Mouse (Mus musculus) limb, embryonic 15.5 days (tissue): Measurements from ENCODE around the gene Tex19.2. TPM values are rescaled to one million over a fixed set of nuclear protein-coding genes. Genes with fewer than 3 reads are reported as not detected.

Source experiments
- ATAC-seq: fragments of 200-750 bp; cut with Nextera tagmentation; 2 replicates; pipeline ENCODE4 v1.8.0; 2017; ENCODE audit warnings: low read depth, moderate TSS enrichment; ENCODE audit not compliant: insufficient number of reproducible peaks, low FRiP score, low TSS enrichment
- H3K27ac ChIP-seq: fragments of 300-500 bp; sonication (generic); 2 replicates; pipeline ENCODE4 v1.5.1; 2015; ENCODE audit warnings: moderate library complexity, mild to moderate bottlenecking, inconsistent platforms
- H3K27me3 ChIP-seq: fragments of 300-500 bp; sonication (generic); 2 replicates; pipeline ENCODE4 v1.6.1; 2015; ENCODE audit warnings: inconsistent platforms
- H3K36me3 ChIP-seq: fragments of 300-500 bp; sonication (generic); 2 replicates; pipeline ENCODE4 v1.6.1; 2015; ENCODE audit warnings: inconsistent platforms
- H3K4me1 ChIP-seq: fragments of 300-500 bp; sonication (generic); 2 replicates; pipeline ENCODE4 v1.6.1; 2015; ENCODE audit warnings: inconsistent platforms
- H3K4me2 ChIP-seq: fragments of 300-500 bp; sonication (generic); 2 replicates; pipeline ENCODE4 v1.6.1; 2015; ENCODE audit warnings: mild to moderate bottlenecking, inconsistent platforms
- H3K4me3 ChIP-seq: fragments of 300-500 bp; sonication (generic); 2 replicates; pipeline ENCODE4 v1.5.1; 2015; ENCODE audit warnings: mild to moderate bottlenecking, inconsistent platforms
- H3K9ac ChIP-seq: fragments of 300-500 bp; sonication (generic); 2 replicates; pipeline ENCODE4 v1.6.1; 2015; ENCODE audit warnings: inconsistent platforms
- H3K9me3 ChIP-seq: fragments of 300-500 bp; sonication (generic); 2 replicates; pipeline ENCODE4 v1.6.1; 2016; ENCODE audit warnings: inconsistent platforms
- WGBS: fragments of 180-500 bp; shearing (Covaris S2); methylation state at CpG from one replicate; pipeline ENCODE4 v1.1.7; 2015; 5-methylcytosine and 5-hydroxymethylcytosine counted together
- polyA plus RNA-seq: library from polyadenylated mRNA; unstranded; fragments of >200 nt; fragmentation: Nextera tagmentation; extraction: Ambion mirVana; gene quantifications from 2 replicates; pipeline ENCODE4 v1.2.1, GENCODE M21; 2015

The Tex19.2 gene
- polyA plus RNA-seq, 1 experiment from 2014 or later, result not detected

DNA sequence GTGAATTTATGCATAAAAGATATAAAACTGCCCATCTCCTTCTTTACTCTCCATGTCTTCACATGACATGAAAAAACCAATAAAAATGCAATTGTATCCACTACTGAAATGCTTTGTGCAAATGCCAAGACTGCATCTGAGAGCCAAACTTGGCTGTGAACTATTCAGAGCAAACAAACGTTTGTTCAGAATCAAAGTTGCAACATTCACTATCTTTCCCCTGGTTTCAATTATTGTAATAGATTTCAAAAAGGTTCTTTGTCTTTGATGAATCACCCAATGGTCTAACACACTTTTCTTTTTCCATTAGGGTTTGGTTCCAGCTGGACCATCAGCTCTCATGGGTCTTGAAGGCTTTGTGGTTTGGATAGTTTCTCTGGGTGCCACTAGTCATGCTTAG, 11.1 kb upstream of the Tex19.2 start:
- Histone ChIP-seq H3K4me3 (no peak overlapping the region), H3K4me1 (no peaks in the 10 kb centered on the region), H3K9ac (no peak overlapping the region), H3K27ac (no peak overlapping the region), H3K4me2 (no peak overlapping the region), H3K36me3 (no peaks in the 10 kb centered on the region), H3K9me3 (no peaks in the 10 kb centered on the region), H3K27me3 (no peaks in the 10 kb centered on the region)
- WGBS, result 54% methylated on average over 1 of the region's 1 CpGs
- ATAC-seq, result no peak

DNA sequence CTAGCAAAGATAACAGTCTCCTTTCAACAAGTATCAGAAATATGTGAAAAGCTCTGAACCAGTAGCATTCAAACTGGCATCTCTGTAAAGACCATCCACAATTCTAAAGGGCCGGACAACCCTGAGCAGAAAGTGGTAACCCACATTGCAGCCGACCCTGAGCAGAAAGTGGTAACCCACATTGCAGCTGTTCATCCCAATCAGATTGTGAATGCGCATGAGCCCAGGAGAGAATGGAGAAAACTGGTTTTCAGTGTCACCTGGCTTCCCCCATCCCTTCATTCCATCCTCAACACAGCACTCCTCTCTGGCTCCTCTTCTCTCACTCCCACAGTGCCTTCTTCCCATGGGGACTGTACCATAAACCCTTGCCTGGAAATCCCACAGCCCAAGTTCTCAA, 9.0 kb upstream of the Tex19.2 start:
- no peaks in the 10 kb centered on the region for H3K36me3 ChIP-seq
- 86% methylated on average over 3 of the region's 3 CpGs for whole genome bisulfite sequencing
- H3K4me3 ChIP-seq, result no peak overlapping the region

DNA sequence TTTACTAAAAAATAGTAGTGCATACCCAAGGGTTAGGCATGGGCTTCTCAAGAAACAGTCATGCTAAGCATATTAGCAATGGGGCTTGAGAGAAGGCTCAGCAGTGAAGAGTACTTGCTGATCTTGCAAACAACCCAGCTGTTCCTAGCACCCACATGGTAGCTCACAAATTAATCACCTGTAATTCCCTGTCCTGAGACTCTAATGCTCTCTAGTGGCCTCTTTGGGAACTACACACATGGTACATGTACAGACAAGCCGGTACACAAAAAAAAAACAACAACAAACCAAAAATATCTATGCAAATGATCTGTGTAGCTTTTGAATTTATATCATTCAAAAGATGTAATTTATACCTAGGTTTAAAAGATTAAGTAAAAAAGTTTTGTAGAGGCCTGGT, 7.9 kb upstream of the Tex19.2 start:
- no peak overlapping the region for H3K4me3 ChIP-seq
- no peaks in the 10 kb centered on the region for H3K27me3 ChIP-seq
- no peak overlapping the region for H3K9ac ChIP-seq
- no peaks in the 10 kb centered on the region for H3K36me3 ChIP-seq
- ATAC-seq, result no peak
- no peaks in the 10 kb centered on the region for H3K4me1 ChIP-seq
- WGBS, result 72% methylated on average over 1 of the region's 1 CpGs
- H3K27ac ChIP-seq, result no peak overlapping the region
- H3K9me3 ChIP-seq, result no peaks in the 10 kb centered on the region
- H3K4me2 ChIP-seq, result no peak overlapping the region

More for the DNA sequence above, 9.0 kb upstream of the Tex19.2 start:
- no peaks in the 10 kb centered on the region for H3K27me3 ChIP-seq
- no peaks in the 10 kb centered on the region for H3K4me1 ChIP-seq
- no peaks in the 10 kb centered on the region for H3K9me3 ChIP-seq
- H3K9ac ChIP-seq, result no peak overlapping the region
- ATAC-seq, result no peak
- H3K27ac ChIP-seq, result no peak overlapping the region
- H3K4me2 ChIP-seq, result no peak overlapping the region

DNA sequence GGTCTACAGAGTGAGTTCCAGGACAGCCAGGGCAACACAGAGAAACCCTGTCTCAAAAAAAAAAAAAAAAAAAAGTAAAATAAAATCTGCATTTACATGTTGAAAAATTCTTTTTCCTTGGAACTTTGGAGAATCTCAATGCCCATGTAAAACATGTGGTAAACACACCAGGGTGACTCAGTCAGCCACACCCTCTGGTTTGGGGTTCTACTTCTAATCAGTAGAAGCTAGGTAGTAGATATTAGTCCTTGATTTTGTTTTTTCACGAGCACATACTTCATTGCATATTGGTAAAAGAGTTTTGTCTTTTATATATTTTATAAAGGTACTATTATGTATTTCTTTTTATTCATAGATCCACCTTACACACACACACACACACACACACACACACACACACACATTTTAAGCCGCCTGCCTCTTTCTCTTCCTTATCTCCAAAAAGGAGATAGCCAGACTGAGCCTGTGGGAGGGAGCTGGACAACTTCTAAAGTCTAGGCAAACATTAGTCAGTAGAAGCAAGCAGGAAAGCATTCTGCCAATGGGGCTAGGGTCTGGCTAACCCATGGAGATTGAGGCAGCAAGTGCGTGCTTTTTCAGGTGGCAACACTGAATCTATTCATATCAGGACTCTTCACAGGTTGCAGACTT, 7.2 kb upstream of the Tex19.2 start:
- Histone ChIP-seq H3K27ac (no peak overlapping the region), H3K27me3 (no peaks in the 10 kb centered on the region), H3K9ac (no peak overlapping the region), H3K4me2 (no peak overlapping the region), H3K4me3 (no peak overlapping the region), H3K4me1 (no peaks in the 10 kb centered on the region), H3K9me3 (no peaks in the 10 kb centered on the region), H3K36me3 (no peaks in the 10 kb centered on the region)
- no peak for ATAC-seq
- WGBS, result 86% methylated on average over 3 of the region's 3 CpGs

DNA sequence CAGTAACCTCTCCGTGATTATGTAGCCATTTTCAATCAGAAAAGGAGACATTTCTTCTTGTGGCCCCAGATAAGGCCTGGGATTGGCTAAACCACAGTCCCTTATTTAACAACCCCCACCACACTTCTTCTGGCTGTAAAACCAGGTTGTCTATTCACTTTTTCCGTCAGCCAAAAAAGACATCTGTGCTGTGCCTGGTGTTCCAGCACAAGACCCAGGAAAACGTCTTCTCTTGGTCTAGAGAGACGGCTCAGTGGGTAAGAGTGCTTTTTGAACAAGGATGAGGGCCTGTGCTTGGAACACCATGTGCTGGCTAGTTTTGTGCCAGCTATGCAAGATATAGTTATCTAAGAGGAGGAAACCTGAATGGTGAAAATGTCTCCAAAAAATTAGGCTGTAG, 5.0 kb upstream of the Tex19.2 start:
- no peaks in the 10 kb centered on the region for H3K36me3 ChIP-seq
- no peaks in the 10 kb centered on the region for H3K4me1 ChIP-seq
- H3K27me3 ChIP-seq, result no peaks in the 10 kb centered on the region
- no peak overlapping the region for H3K4me3 ChIP-seq
- no peak overlapping the region for H3K9ac ChIP-seq
- H3K9me3 ChIP-seq, result no peaks in the 10 kb centered on the region
- no peak overlapping the region for H3K27ac ChIP-seq
- no peak for ATAC-seq
- no peak overlapping the region for H3K4me2 ChIP-seq
- WGBS, result 78% methylated on average over 4 of the region's 4 CpGs

DNA sequence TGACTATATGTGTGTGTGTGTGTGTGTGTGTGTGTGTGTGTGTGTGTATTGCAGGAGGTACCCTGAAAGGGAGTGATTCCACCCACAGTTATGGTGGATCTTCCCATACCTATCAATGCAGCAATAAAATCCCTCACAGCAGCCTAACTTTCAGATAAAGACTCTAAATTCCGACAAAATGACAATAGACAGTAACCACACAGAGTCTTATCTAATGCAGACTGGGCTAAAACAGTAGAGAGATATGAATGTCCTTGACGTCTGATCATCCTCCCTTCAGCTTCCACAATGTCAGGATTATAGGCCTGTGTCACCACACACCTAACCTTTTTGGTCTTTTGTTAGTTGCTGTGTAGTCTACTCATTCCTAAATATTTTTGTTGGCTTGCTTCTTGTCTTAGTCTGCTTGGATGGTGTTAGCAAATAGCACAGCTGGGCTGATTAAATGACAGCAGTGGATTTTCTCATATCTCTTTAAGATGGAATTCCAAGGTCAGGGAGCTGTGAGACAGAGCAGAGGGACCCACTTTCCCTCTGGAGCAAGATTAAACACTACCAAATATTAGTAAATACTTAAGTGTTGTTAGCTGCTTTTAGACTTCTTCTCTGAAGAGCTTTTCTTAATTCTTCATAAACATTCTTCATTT, 3.7 kb upstream of the Tex19.2 start:
- Histone ChIP-seq H3K4me1 (no peaks in the 10 kb centered on the region), H3K4me3 (no peak overlapping the region), H3K27ac (no peak overlapping the region), H3K27me3 (no peaks in the 10 kb centered on the region), H3K9ac (no peak overlapping the region), H3K36me3 (no peaks in the 10 kb centered on the region), H3K9me3 (no peaks in the 10 kb centered on the region), H3K4me2 (no peak overlapping the region)
- 80% methylated on average over 2 of the region's 2 CpGs for WGBS
- ATAC-seq, result no peak

DNA sequence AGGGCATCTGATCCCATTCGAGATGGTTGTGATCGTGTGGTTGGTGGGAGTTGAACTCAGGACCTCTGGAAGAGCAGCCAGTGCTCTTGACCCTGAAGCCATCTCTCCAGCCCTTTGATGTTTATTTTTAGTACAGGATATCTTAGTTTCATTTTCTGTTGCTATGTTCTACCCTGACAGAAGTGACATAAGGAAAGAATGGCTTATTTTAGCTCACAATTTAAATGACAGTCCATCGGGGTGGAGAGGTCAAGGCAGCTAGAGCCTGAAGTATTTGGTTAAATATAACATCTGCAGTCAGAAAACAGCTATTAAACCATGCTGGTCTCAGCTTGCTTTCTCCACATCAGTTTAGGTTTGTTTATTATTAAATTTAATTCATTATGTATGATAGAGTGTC, 2.7 kb upstream of the Tex19.2 start:
- Histone ChIP-seq H3K36me3 (no peaks in the 10 kb centered on the region), H3K4me2 (no peak overlapping the region), H3K4me1 (no peaks in the 10 kb centered on the region), H3K27me3 (no peaks in the 10 kb centered on the region), H3K4me3 (no peak overlapping the region), H3K9ac (no peak overlapping the region), H3K27ac (no peak overlapping the region), H3K9me3 (no peaks in the 10 kb centered on the region)
- 82% methylated on average over 3 of the region's 3 CpGs for WGBS
- no peak for ATAC-seq

DNA sequence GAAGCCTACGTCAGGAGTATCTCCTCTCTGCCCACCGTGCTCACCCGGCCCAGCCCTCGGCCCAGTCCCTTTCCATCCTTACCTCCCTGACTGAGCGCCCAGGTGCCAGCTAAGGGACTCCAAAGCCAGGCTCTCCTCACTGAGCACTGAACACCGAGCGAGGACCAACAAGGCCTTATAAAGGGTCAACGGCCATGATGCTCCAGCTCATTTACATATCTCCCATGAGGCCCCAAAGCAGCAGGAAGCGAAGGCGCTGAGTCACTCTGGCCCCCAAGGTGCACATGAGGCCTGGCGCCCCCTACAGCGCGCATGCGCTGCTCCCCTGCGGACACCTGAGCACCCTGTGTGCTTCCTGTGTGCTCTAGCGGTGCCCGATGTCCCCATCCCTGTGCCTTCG, 371 bp downstream of the Tex19.2 start:
- Histone ChIP-seq H3K4me1 (no peaks in the 10 kb centered on the region), H3K36me3 (no peaks in the 10 kb centered on the region), H3K27me3 (no peaks in the 10 kb centered on the region), H3K4me3 (no peak overlapping the region), H3K9me3 (no peaks in the 10 kb centered on the region), H3K9ac (no peak overlapping the region), H3K4me2 (no peak overlapping the region), H3K27ac (no peak overlapping the region)
- ATAC-seq, result no peak
- WGBS, result 92% methylated on average over 18 of the region's 18 CpGs

DNA sequence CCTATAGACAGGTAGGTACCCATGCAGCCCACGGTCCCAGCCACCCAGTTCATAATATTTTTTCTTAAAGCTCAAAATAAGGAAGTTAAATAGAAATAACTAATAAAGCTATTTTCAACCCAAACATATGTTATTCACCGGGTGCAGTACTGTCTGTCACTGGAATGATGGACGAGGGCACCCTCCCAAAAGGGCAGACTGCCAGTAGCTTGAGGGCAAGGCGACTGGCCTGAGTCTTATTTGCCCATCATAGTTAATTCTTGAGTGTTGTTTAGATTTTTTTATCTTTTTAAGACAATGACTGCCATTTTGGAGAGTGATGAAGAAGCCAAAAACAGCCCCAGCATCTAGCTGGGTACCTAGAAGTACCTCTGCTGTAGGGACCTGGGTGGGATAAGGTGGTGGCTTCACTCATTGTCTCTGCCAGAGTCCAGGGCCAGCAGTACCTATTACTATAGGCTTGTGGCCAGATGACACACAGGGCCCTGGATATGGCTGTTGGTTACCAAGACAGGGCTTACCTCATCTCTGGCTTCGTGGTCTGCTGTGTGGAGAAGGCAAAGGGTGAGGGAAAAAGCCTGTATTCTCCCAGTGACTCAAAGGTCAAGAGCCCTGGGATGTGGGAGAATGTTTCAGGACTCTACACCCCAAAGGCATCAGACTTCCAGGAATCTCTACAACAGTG, 6.2 kb downstream of the Tex19.2 start:
- WGBS, result 74% methylated on average over 5 of the region's 5 CpGs
- Histone ChIP-seq H3K9me3 (no peaks in the 10 kb centered on the region), H3K27me3 (no peaks in the 10 kb centered on the region), H3K4me3 (no peak overlapping the region), H3K27ac (no peak overlapping the region), H3K36me3 (no peaks in the 10 kb centered on the region), H3K4me1 (no peaks in the 10 kb centered on the region), H3K4me2 (no peak overlapping the region), H3K9ac (no peak overlapping the region)
- no peak for ATAC-seq

DNA sequence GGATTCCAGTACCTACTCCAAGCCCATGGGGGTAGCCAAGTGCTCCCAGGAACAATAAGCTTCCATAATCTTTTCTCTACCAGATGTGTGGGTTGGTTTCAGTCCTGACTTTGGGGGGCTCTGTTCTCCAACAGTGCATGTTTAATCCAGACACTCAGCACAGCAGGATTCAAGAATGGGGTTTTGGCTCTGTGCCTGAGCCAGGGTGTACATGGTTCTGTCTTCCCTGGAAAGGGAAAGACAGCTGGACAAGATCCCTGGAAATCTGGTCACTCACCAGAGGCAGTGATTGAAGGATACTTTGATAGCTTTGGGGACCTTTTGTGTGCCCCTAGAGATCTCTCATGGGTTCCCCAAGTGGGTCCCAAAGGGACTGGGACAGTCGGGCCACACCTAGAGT, 6.9 kb downstream of the Tex19.2 start:
- Histone ChIP-seq H3K9me3 (no peaks in the 10 kb centered on the region), H3K4me3 (no peak overlapping the region), H3K27ac (no peak overlapping the region), H3K36me3 (no peaks in the 10 kb centered on the region), H3K9ac (no peak overlapping the region), H3K4me1 (no peaks in the 10 kb centered on the region), H3K27me3 (no peaks in the 10 kb centered on the region), H3K4me2 (no peak overlapping the region)
- WGBS, result 81% methylated on average over 1 of the region's 1 CpGs
- no peak for ATAC-seq

DNA sequence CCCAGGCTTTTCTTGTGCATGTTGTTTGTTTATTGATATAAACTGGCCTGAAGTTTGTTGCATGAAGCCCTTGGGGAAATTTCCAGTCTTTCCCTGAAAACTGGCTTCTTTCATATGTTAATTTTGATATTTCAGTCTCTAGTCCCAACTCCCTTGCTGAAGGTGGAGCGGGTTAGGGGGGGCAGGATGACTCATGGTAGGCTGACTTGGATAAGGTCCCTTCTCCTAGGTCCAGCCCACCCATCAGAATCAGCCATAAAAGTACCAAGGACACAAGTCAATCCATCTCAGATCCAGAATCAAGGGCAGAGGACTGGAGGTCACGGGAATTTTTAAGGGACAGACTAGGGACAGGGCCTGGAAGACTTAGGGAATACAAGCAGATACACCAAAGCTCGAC, 7.4 kb downstream of the Tex19.2 start:
- no peaks in the 10 kb centered on the region for H3K27me3 ChIP-seq
- no peak overlapping the region for H3K4me3 ChIP-seq
- H3K36me3 ChIP-seq, result no peaks in the 10 kb centered on the region
- no peak overlapping the region for H3K27ac ChIP-seq
- no peak overlapping the region for H3K4me2 ChIP-seq
- no peaks in the 10 kb centered on the region for H3K4me1 ChIP-seq
- WGBS, result 93% methylated on average over 3 of the region's 3 CpGs
- ATAC-seq, result no peak
- no peak overlapping the region for H3K9ac ChIP-seq
- H3K9me3 ChIP-seq, result no peaks in the 10 kb centered on the region

DNA sequence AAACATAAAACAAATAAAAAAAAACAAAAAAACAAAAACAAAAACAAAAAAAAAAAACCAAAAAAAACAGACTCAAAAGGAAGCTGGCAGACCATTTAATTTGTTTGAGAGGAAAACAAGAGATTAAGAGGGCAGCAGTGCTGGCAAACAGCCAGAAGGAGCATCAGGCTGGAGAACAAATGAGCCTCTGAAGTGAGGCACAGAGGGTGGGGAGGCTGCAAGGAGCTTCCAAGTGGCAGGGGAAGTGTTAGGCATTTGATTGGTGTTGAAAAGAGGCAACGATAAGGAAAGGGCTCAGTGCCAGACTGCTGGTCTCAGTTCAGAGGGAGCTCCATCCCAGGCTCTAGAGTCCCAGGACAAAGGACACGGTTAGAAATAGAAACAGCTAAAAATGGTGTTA, 8.5 kb downstream of the Tex19.2 start:
- H3K4me2 ChIP-seq, result no peak overlapping the region
- no peak for ATAC-seq
- H3K27ac ChIP-seq, result no peak overlapping the region
- H3K36me3 ChIP-seq, result no peaks in the 10 kb centered on the region
- 25% methylated on average over 2 of the region's 2 CpGs for WGBS
- H3K4me1 ChIP-seq, result no peaks in the 10 kb centered on the region
- H3K4me3 ChIP-seq, result no peak overlapping the region
- H3K9me3 ChIP-seq, result no peaks in the 10 kb centered on the region
- H3K9ac ChIP-seq, result no peak overlapping the region
- H3K27me3 ChIP-seq, result no peaks in the 10 kb centered on the region
